Mouse (Mus musculus): ENCODE results near the gene Tiam1.
A peak's percentile ranks its signal among the peaks of the same experiment; 100 is the strongest.

The Tiam1 gene

DNA sequence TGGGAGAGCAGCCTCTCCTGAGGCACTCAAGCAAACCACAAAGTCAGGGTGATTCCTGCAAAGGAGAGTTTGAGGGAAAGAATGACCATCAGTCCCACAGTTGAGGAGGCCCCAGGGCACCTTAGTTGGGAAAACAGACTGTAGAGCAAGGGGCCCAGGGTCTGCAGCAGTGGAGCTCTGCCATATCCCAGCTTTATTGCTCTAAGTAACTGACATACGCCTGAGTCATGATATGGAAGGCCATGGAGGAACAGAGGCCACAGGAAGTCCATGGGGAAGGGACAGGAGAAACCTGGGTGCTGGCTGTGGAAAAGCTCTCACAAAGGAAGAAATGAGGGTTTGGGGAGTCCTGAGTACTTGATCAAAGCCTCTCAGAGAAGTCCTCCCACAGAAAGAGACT, 189.5 kb downstream of the Tiam1 start:
- no peak for DNase-seq (ENCODE audit: low read depth, low spot score)

DNA sequence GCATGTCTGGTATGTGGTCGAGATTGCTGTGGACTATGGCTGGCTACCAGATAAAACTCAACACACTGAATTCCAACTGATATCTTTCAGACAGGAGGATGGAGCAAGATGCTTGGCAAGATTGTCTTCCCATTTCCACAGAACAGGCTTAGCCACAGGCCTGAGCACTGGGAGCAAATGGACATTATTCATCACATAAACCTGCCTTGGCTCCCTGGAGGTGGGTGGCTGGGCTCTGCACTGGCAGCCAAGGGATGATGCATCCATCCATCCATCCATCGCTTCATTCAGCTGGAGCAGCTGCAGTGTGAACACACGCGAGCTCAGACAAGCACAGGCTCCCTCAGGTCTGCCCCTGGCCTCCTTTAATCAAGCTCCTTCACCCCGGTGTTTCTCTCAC, 190.7 kb downstream of the Tiam1 start:
- peak; percentile 86 for DNase-seq (ENCODE audit: low read depth, low spot score)

DNA sequence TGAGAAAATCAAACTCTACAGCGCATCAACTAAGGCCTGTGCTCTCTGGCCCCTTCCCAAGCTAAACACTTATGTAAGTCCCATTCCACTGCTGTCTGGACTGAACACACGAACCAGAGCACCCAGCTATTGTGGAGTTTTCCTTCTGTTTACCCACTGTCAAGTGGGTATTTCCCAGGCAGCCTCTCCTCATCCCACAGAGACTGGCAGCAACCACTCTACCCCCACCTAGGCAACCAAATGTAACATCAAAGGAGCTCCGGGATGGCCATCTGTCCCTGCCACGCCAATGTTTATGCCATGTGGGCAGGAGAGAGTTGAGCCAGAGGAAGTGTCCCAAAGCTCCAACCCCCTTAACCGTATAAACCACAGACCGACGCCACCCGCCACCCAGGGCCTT, 192.8 kb downstream of the Tiam1 start:
- DNase-seq (ENCODE audit: low read depth, low spot score) = no peak

DNA sequence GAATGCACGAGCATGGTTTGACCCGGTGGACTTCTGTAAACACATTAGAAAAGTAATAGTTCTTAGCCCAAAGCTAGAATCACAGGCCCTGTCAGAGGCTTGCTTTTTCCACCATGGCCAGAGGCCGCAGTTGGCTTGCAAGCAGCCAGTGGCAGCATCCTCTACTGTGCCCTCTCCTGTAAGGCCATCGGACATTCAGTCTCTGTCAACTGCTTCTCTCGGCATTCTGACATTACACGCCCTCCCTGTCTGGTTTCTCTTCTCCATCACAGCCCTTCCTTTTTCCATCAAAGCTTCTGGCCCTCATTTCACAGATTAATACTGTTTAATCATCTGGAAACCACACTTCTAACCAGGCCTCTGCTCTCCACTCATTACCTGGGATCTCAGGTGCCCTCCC, 193.3 kb downstream of the Tiam1 start:
- no peak for DNase-seq (ENCODE audit: low read depth, low spot score)

DNA sequence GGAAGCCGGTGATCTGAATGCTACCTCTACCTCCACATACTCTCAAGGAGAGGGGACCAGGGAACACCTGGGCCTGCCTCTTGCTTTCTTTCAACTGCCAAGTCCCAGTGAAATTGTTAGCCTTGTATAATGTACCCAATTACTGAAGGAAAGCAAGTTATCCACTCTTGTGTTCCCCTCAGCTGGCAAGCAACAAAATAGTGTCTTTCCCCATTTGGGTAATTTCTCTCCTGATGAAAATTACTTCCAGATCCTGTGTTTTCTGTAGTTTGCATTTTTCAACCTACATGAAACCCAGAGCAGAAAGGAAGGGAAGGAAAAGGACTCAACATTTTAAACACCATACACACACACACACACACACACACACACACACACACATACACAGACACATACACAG, 195.5 kb downstream of the Tiam1 start:
- no peak for DNase-seq (ENCODE audit: low read depth, low spot score)

DNA sequence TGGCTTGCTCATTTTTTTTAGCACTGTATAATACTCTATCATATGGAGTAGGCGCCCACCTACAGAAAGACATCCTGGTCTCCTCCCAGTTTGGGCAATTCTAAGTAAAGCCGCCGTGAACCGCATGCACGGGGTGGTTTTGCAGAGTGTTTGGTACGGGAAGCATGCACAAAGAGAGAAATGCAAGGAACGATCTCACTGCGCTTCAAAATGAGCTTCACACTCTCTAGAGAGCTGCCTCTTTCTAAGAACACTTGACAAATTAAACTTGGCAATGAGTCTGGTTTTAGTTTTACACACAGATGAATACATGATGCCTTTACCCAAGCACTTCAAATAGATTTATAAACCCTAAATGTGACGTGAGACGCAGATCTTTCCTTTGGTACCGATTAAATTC, 196.8 kb downstream of the Tiam1 start:
- DNase-seq (ENCODE audit: low read depth, low spot score) = no peak

DNA sequence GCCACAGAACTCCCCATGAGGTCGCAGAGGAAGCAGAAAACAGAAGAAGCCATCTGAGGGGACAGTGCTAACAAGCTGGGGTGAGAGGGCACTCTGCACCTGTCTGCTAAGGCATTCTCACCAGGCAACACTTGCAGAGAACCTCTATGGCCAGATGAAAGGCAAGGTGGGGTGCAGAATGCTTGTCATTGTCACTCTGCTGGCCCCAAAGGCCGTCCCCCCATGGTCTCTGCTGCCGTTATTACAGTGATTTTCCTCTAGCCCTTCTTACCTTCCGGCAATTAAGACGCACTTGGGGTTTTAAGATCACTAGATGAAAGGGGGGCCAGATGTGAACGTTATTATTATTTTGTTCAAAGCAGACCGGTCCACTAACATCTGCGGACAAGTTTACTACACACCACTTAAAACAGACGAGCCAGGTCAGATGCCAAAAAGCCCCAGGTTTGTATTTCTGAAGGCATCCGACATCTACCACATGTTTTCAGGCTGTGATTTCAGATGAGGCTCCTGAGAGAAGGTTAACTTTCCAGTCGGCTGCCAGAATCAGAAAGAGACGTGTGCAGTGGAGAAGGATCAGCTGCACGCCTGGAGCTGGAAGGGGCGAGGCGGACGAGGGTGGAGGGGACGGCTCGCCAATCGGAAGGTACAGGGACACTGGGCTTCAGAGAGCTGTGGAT, 198.8 kb downstream of the Tiam1 start:
- DNase-seq (ENCODE audit: low read depth, low spot score) = no peak

DNA sequence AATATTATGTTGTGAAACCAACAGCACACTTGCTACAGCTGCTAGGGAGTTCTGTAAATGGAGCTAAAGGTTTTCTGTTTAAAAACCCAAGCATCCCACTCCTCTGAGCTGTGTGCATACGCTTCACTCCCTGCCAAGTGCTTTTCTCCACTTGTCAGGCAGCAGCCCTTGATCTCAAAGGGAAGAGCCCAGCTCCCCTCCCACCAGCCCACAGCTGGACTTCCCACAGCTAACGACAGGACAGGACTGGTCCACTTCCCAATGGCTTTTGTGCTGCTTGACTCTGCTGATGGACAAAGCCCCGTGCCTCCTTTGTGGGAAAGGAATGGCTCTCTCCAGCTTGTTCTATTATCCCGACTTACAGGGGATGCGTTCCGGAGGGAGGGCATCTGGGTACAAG, 199.5 kb downstream of the Tiam1 start:
- no peak for DNase-seq (ENCODE audit: low read depth, low spot score)

DNA sequence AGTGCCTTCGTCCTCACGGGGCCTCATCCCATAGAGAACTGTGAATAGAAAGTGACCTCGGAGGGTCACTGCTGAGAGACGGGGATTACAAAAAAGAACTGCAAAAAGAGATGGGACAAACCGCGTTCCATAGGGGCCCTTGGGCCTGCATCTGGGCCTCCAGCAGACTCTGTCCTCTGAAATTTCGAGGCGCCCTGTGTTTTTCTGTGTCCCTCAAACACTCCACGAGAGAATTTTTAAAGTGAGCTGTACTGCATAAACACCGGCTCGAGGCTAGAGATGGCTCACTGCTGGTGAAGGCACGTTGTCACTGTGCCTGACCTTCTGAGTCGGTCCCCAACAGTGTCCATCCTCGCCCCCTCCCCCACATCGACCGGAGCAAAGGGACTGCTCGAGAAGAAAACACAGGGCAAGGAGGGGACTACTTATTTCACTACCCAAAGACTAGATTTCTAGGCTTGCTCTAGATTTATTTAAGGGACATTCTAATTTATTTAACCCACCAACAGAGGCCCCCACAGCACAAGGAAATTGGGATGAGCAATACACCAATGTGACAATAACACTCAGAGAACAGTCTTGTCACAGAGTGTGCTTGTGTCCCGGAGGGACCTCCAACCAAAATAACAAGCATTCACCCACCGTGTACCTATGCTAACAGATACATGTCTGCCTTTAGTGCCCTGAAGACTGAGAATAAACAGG, 200.2 kb downstream of the Tiam1 start:
- DNase-seq (ENCODE audit: low read depth, low spot score) = no peak

DNA sequence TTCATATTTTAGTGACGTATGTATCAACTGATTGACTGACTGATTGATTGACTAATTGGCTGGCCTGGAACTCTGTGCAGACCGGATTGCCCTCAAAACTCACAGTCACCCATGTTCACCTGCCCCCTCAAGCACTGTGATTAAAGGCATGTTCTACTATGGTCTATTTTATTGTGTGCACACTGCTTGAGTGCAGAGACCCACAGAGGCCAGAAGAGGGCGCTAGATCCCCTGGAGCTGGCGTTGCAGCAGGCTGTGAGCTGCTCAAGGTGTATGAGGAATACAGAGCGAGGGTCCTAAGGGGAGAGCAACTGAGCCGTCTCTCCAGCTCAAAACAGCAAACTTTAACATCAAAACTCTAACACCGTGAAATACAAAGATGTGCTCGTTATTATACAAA, 202.9 kb downstream of the Tiam1 start:
- no peak for DNase-seq (ENCODE audit: low read depth, low spot score)

DNA sequence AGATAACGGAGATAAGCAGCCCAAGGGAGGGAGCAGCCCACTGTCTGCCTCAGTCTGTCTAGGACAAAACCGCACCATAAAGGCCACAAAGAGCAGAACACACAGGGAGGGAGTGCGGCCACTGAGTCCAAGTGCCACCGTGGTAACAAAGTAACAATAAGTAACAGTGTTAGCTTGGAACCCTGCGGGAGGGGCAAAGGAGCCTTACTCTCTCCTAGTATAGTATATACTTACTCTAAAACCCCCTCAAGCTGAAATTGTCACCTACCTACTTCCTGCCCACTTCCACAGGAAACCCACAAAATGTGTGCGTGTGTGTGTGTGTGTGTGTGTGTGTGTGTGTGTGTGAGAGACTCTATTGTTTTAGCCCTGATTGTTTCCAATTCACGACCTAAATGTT, 205.3 kb downstream of the Tiam1 start:
- DNase-seq (ENCODE audit: low read depth, low spot score) = no peak

DNA sequence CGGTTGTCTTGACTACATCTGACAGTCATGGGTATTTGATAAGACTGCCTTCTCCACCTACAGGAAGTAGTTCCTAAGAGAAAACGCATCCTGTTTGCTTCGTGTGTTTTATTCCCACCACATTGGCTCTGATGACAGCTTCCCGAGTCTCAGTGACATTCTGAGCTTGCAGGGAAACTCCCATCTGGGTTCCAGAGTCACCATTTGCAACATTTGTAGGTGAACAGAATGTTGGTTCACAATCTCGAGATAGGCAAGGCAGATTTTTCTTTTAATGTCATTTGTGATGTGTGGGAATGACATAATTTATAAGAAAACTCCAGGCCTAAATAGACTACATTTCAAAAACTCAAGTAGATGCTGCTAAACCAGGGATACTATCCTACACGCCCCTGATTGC, 207.0 kb downstream of the Tiam1 start:
- DNase-seq (ENCODE audit: low read depth, low spot score) = no peak

DNA sequence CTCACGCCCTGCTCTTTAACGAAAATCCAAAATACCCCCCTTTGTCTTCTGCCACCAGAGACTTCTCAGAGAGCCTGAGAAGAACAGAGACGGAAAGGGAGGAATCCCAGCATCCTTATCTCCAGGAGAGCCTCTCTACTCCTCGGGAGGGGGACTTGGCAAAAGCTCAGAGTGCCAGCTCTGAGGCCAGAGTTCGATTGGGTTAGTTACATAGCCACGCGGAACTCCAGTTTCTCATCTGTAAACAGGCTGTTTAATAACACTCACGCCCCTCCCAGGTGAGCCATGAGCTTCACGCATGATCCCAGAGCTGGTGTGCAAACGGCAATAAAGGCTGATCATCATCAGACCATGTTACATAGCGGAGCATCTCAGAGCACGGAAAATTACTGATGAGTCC, 208.2 kb downstream of the Tiam1 start:
- no peak for DNase-seq (ENCODE audit: low read depth, low spot score)

DNA sequence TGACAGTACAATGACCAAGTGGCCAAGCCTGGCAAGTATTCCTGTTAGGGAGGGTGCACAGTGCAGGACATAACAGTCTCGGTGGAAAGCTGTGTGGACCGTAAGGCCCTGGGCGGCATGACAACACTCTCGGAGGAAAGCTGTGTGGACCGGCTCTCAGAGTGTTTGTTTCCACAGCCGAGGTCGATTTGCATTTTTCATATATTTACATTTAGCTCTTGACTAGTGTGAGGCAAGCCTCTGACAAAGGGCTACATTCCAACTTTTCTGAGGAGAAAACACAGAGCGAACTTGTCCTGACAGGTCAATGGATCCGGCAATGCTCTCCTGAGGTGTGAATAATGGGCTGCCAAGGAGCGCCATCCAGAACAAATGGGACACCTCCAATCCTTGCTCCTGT, 209.0 kb downstream of the Tiam1 start:
- DNase-seq (ENCODE audit: low read depth, low spot score) = no peak

DNA sequence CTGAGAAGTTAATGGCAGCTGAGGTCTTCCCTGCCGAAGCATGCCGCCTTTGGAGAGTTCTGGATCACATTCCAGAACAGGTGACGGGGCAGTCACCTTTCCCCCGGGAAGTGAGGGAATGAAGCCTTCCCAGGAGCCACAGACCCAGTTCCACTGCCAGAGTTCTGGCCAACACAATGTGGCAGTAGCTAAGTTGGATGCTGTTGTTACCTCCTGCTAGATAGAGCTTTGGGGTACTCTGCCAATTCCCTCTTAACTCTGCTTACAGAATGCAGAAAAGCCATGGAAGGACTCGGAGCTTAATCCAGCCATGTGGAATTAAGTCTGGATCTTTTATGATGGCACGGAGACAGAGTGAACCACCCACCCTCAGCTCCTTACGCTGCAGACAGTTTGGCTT, 209.6 kb downstream of the Tiam1 start:
- DNase-seq (ENCODE audit: low read depth, low spot score) = no peak

DNA sequence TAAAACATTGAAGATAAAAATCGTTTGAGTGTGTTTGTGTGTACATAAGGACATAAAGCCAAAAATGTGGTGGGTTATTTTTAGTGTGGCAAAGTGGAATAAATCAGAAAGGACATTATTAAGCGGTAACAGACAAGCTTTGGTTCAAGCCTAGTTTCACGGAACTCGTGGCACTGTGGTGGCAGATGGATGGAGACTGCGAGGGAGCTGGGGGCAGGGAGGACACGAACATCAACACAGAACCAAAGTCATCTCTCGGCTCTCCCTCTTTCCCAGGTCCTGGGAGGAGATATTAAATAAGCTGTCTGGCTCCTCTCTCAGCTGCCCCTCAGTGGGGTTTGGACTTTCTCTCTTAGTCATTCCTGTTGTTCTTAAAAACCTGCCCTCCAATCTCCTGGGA, 215.0 kb downstream of the Tiam1 start:
- no peak for DNase-seq (ENCODE audit: low read depth, low spot score)

DNA sequence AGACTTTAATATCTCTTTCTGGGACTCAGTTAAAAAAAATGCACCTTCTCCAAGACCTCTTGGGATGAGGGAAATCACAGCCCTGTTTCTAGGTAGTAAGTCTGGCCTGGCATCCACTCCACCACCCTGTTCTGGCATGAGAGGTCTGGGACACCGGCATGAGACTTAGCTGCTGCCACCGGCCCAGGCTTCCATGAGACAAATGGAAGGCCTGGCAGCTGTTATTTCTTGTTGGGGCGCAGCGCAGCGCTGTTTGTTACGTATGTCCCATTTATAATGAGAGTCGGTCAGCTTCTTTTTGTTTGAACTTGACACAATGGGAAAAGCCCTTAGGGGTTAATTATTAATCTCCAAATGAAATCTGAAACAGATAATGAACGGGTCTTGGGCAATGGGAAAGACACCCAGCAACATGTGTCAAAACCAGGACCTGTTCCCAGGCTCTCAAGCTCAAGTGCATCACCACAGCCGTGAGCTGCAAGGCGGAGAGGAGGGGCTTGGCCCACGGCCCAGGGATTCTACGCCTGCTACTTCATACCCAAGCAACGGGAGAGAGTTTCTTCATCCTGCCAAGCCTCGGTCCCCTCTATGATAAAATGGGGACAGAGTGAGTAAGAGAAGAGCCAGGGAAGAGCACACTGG, 219.2 kb downstream of the Tiam1 start:
- no peak for DNase-seq (ENCODE audit: low read depth, low spot score)

DNA sequence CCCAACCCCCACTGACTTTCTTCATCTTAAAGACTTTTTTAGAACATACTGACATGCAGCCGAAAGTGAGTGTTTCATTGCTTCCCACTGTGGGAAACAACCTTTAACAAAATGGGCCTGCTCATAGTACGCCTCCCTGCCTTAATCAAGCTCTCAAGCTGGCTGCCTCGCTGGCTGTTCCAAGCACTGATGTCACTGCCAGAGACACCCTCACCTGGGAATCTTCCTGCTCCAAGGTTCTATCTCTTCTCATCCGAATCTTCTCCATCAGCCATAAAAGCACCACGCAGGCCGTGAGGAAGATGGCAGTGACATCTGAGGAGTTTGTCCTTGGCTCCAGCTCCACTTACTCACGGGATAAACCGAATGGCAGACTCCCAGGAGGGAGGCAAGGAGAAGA, 220.3 kb downstream of the Tiam1 start:
- DNase-seq (ENCODE audit: low read depth, low spot score) = no peak

DNA sequence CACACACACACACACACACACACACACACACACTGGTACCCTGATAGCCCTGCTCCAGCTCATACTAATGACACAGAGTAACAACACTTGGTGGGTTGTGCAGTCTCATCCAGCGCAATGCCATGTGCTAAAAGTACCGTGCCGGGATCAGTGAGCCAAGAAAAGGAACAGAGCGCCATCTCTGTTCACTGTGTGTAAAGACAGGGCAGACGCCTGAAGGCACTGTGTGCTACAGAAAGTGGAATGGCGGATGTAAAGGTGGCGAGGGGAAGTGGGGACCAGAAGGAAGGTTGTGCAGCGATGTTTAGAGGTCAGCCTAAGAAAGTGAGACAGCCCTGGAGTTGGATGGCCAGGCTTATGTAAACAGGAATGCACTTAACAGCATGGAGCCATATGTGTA, 221.1 kb downstream of the Tiam1 start:
- DNase-seq (ENCODE audit: low read depth, low spot score) = no peak

DNA sequence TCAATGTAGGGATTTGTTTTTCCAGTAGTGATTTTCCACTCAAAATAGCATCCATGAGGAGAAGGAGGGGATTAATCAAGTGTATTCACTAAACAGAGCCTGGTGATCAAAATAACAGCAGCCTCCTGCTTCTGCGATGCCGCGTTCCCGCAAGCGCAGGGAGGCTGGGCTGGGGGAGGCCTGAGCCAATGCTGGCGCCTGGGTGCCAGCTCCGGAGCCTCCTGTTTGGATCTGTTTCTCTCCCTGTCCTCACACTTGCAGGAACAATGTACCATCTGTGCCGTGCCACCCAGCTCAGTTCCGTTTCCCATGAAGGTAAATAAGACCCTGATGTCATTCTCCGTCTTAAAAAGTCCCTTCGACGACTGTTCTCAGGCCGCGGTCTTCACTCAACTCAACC, 222.2 kb downstream of the Tiam1 start:
- DNase-seq (ENCODE audit: low read depth, low spot score) = no peak

DNA sequence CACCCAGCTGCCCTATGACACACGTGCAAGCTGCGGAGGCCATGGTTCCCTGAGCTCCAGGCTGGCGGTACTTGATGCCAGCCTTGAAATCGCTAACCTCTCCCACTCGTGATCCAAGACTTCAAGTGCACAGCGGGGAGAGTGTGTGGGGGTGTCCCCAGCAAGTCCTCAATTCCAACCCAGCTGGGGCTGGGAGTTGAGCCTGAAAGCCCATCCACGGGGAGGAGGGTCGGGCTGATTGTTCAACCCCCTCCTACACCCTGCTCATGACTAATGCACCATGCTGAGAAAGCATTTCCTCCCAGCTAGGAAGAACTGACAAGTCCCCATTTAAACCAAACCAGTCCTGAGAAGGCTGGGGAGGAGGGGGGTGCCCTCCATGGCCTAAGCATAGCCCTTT, 223.2 kb downstream of the Tiam1 start:
- no peak for DNase-seq (ENCODE audit: low read depth, low spot score)

DNA sequence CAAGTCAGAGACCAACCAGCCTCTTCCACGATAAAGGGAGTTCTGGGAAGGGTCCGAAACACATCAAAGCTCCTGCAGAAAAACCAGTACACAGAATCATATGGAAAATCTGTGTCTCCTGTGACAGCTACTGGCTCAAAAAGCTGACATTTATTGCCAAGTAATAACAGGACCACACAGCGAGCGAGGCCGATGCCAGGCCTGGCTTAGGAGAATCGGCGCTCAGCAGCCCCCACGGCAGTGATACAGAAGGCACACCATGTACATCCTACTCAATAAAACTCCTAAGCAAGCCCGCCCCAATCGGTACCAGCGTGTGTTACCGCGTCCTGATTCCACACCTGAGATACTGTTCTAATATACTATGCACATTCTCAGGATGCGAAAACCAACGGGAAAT, 226.2 kb downstream of the Tiam1 start:
- DNase-seq (ENCODE audit: low read depth, low spot score) = no peak

DNA sequence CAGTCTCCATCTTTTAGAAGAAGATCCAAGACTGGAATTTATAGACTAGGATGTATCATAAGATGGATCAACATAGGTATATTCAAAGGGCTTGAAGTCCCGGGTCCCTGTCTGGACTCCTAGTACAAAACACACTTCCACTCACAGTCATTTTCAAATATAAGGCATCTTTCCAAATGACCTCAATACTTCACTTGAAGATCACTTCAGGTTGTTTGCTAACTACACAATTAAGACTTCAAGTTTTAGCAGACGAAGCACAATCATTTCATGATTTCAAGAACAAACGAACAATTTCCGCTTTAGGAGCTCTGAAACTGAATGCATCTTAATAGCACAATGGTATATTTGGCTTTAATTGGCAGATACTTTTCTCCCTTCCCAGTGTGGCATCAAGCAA, 228.6 kb downstream of the Tiam1 start:
- DNase-seq (ENCODE audit: low read depth, low spot score) = no peak
